21 mouse cellular contexts compared by ENCODE assay signal in the genomic region with DNA sequence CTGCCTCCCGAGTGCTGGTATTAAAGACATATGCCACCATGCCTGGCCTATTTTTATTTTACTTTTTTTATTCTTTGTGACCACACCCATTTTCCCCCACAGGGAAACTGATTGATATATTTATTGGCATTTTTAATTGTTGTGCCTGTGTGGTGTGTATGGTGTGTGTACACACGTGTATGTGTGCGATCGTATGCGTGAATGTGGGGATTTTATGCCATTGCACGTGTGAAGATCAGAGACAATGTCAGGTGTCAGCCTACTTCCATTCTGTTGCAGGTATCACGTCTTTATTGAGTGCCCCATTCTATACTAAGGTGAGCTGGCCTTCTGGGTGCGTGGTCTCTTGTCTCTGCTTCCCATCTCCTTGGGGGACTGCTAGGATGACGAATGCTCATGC. TPM values are rescaled to one million over a fixed set of nuclear protein-coding genes. Genes with fewer than 3 reads are reported as not detected.
DNase-seq lines count a peak whose midpoint lies in the region; TF ChIP-seq lines count a peak whose summit lies in the region.
"Had no signal": no experiment of that assay in that cellular context is flagged by ENCODE, and none has a peak within 500 bp of the region (broad histone marks: within the 10 kb centered on the region; RNA-seq: fewer than 3 reads in every experiment).

No protein-coding gene starts in this region.

- no peak overlapping the region for H3K9ac ChIP-seq in CH12.LX (ENCODE audit: insufficient read depth, low read depth)
- H3K9ac ChIP-seq: embryonic facial prominence, embryonic 12.5 days; forebrain, embryonic 13.5 days; forebrain, embryonic 15.5 days; forebrain, postnatal 0 days had no signal

- no peak for DNase-seq in spleen, adult 2 months (ENCODE audit: low read depth in 1 of 2, low spot score in 2 of 2)
- DNase-seq in spleen, postnatal 10 days (ENCODE audit: low spot score in 2 of 2), result no peak
- DNase-seq in CH12.LX (ENCODE audit: extremely low read depth), result no peak
- peak; percentile 40 for DNase-seq in induced T-regulatory cell, adult 2 months (ENCODE audit: low read depth)
- peak; percentile 39 for DNase-seq in splenic B cell, adult 2 months (ENCODE audit: low read depth, low spot score)
- no peak for DNase-seq in right cerebral cortex, postnatal 4 days
- DNase-seq in cerebellum, postnatal 10 days, result no peak
- no peak for DNase-seq in heart, adult 18-20 months
- DNase-seq: adrenal gland, adult 8-10 months; adrenal gland, postnatal 14 days; adrenal gland, postnatal 36 days; cerebellum, adult 11 months; cerebellum, adult 18-20 months; cerebellum, adult 8-10 months; cerebellum, adult 9-11 months; cerebellum, postnatal 25 days; forebrain, postnatal 0 days had no signal

- H3K4me2 ChIP-seq in CH12.LX (ENCODE audit: insufficient read depth, low read depth, poor library complexity, severe bottlenecking), result peak overlapping the region; percentile 93
- H3K4me2 ChIP-seq: embryonic facial prominence, embryonic 12.5 days; forebrain, embryonic 13.5 days; forebrain, embryonic 15.5 days had no signal

- H3K27ac ChIP-seq in spleen, adult 2 months (ENCODE audit: insufficient read depth, low read length), result peak overlapping the region; percentile 77
- H3K27ac ChIP-seq in CH12.LX (ENCODE audit: insufficient read depth, low read depth), result peak overlapping the region; percentile 9; the same call in 1 of the 2 replicates
- H3K27ac ChIP-seq: embryonic facial prominence, embryonic 12.5 days; forebrain, embryonic 13.5 days; forebrain, embryonic 15.5 days had no signal

- H3K4me1 ChIP-seq in spleen, adult 2 months (ENCODE audit: control insufficient read depth, insufficient read depth, insufficient read length), result peaks cover 10% of the 10 kb centered on the region; the same call in 1 of the 2 replicates
- peaks cover 9 to 30% of the 10 kb centered on the region in 2 experiments for H3K4me1 ChIP-seq in CH12.LX (ENCODE audit: control insufficient read depth in 1 of 2, insufficient read depth in 2 of 2)
- H3K4me1 ChIP-seq: forebrain, embryonic 13.5 days; forebrain, embryonic 15.5 days had no signal

- WGBS in spleen, adult 2 months, result 72% methylated on average over 9 of the region's 9 CpGs

- dilution Hi-C loops in CH12.LX (cut with MboI; ENCODE audit: extremely low pct_ligation_motif_present, extremely low pct_unique_long_range_greater_than_20kb, low sequenced_read_pairs), result no loop called here

- no peak overlapping the region for H3K4me3 ChIP-seq in spleen, adult 2 months (ENCODE audit: extremely low read depth, insufficient read depth, insufficient read length)
- peak overlapping the region in 1 of 3 experiments; percentile 26 for H3K4me3 ChIP-seq in CH12.LX (replicated peaks in 1 of 3; ENCODE audit: low read depth in 2 of 3, low read length in 2 of 3, poor library complexity in 1 of 3)
- H3K4me3 ChIP-seq: embryonic facial prominence, embryonic 10.5 days; embryonic facial prominence, embryonic 12.5 days; forebrain, embryonic 13.5 days; forebrain, embryonic 15.5 days had no signal

- TF ChIP-seq RAD21 in CH12.LX (IDR thresholded peaks at IDR 0.05; ENCODE audit: low read depth, low read length), result no peak

- in situ Hi-C loops in CH12.LX (cut with MboI; ENCODE audit: low pct_ligation_motif_present, low pct_unique_long_range_greater_than_20kb, low sequenced_read_pairs), result loop anchor here (10.0 kb wide), 1 partner anchor 89 kb away; the partner anchor contains the start of gene Krt222

- no peak for TF ChIP-seq POLR2A in spleen, adult 2 months (IDR thresholded peaks at IDR 0.05; ENCODE audit: low read depth, low read length)
- TF ChIP-seq POLR2A in CH12.LX (IDR thresholded peaks at IDR 0.05; ENCODE audit: low read depth, low read length), result no peak

- TF ChIP-seq CTCF in spleen, adult 2 months (IDR thresholded peaks at IDR 0.05; ENCODE audit: extremely low read depth, insufficient read depth, insufficient read length, insufficient replicate concordance), result no peak
- TF ChIP-seq CTCF in CH12.LX (conservative IDR thresholded peaks at IDR 0.05 in 1 of 2, IDR thresholded peaks at IDR 0.05 in 1 of 2; ENCODE audit: low read depth in 2 of 2, low read length in 2 of 2), result no peak

- H3K79me2 ChIP-seq in CH12.LX (replicated peaks; ENCODE audit: control insufficient read depth, extremely low read depth, insufficient read depth, poor library complexity, severe bottlenecking), result peaks cover 47% of the 10 kb centered on the region

- no peak for TF ChIP-seq EP300 in CH12.LX (IDR thresholded peaks at IDR 0.05; ENCODE audit: low read length)

- H3K27me3 ChIP-seq in spleen, adult 2 months (ENCODE audit: control insufficient read depth, insufficient read depth, low read length), result no peaks in the 10 kb centered on the region
- no peaks in the 10 kb centered on the region for H3K27me3 ChIP-seq in CH12.LX (replicated peaks)
- no peaks in the 10 kb centered on the region for H3K27me3 ChIP-seq in splenic B cell, adult 2 months (ENCODE audit: control insufficient read depth, insufficient read depth, low read length, poor library complexity, severe bottlenecking)
- H3K27me3 ChIP-seq: embryonic facial prominence, embryonic 12.5 days; forebrain, embryonic 13.5 days; forebrain, embryonic 15.5 days had no signal

- no peaks in the 10 kb centered on the region for H3K9me3 ChIP-seq in CH12.LX (replicated peaks; ENCODE audit: low read length)
- H3K9me3 ChIP-seq: embryonic facial prominence, embryonic 10.5 days; embryonic facial prominence, embryonic 12.5 days; forebrain, embryonic 13.5 days; forebrain, embryonic 15.5 days had no signal

- no peaks in the 10 kb centered on the region; the same call in 1 of the 2 replicates for H3K36me3 ChIP-seq in spleen, adult 2 months (ENCODE audit: control insufficient read depth, insufficient read depth, low read length)
- peaks cover 4 to 32% of the 10 kb centered on the region in 2 experiments for H3K36me3 ChIP-seq in CH12.LX (replicated peaks in 1 of 2; ENCODE audit: control insufficient read depth in 1 of 2, insufficient read depth in 1 of 2, low read length in 1 of 2)
- H3K36me3 ChIP-seq in splenic B cell, adult 2 months (ENCODE audit: control insufficient read depth, insufficient read depth, low read length, poor library complexity, severe bottlenecking), result no peaks in the 10 kb centered on the region; the same call in 1 of the 2 replicates
- H3K36me3 ChIP-seq: embryonic facial prominence, embryonic 10.5 days; embryonic facial prominence, embryonic 12.5 days; forebrain, embryonic 15.5 days had no signal

TF ChIP-seq in CH12.LX, 34 proteins besides CTCF, POLR2A, EP300 and RAD21:
- no peak for TF ChIP-seq POLR2AphosphoS2 (IDR thresholded peaks at IDR 0.05; ENCODE audit: low read depth, low read length)

RNA-seq across cellular contexts. Expression of gene Ccr7, which starts 0.9 kb away (rescaled TPM):
- polyA plus RNA-seq in spleen, adult 2 months (2012; rRNA removed), result 135 and 194 TPM in 2 replicates
- total RNA-seq in CH12.LX (2012; rRNA removed), result 170 and 241 TPM in 2 replicates
- 178 and 203 TPM in 2 replicates for total RNA-seq in CH12.LX (2014; rRNA removed)
- 306 and 316 TPM in 2 replicates for polyA plus RNA-seq in CH12.LX (2012; ENCODE audit: insufficient read length, low read depth)
- total RNA-seq in heart, adult 18-20 months (2021), result 1 to 10 TPM in 1 of 2 experiments, under 1 TPM in 1; 0.30 to 2.8 TPM
- polyA plus RNA-seq: forebrain, embryonic 13.5 days; forebrain, embryonic 15.5 days had no signal

Comparison
In these comparisons a context has a peak if more than half of its experiments do, and no peak if none do; other contexts are left out.
1. DNase-seq: peak in induced T-regulatory cell, adult 2 months (single experiment) and splenic B cell, adult 2 months (single experiment); none in spleen, adult 2 months (0 of 2), spleen, postnatal 10 days (0 of 2), CH12.LX (single experiment), right cerebral cortex, postnatal 4 days (single experiment), cerebellum, postnatal 10 days (0 of 2) and heart, adult 18-20 months (0 of 2).
2. RNA of gene Ccr7, which starts 0.9 kb away (total RNA-seq): 170 to 241 TPM in CH12.LX; 0.30 to 2.8 TPM in heart, adult 18-20 months; every median in the first group is over 10 times any median in the second.